Mouse (Mus musculus): ENCODE measurements around the gene Pard3b.

Gene Pard3b

DNA sequence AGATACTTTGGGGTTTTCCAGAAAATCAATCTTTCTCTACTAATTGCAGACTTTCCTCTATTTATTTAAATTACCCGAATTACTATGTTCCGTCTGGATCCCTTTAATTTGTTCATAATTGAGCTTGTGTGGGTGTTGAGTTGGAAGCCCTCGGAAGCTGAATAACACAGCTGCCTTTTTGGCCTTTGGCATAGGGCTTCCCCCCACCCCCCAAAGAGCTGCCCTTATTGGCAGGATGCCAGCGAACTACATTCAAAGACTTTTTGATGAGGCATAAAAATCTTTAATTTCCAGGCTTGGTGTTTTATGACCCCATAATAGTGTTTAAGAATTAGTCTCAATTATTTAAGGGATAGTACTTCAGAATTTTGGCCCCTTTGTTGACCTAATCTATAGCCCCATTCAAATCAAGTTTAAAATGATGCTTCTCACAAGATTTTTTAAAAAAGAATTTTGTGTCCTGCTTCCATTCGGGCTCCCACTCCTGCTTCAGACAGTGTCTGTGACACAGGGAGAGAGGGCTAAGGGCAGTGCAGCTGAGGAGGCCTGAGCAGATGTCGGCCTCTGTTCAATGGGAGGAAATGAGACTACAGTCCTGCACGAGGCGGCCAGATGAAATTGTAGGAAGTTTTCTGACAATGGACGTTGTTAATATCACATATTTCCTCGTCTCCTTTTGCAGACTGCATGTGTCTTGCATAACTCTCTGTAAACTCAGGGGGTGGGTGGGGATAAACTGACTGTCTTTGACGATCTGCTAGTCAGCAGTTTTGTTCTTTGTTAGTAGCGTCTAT, 605.8 kb downstream of the Pard3b start:
- ATAC-seq (ENCODE audit: low TSS enrichment), result no peak

- ATAC-seq (ENCODE audit: low TSS enrichment), result no peak
Measured at GRCm38 (mm10) chr1:62252432-62252831, 613.8 kb downstream of the Pard3b start.

- no peak for ATAC-seq (ENCODE audit: low TSS enrichment)
Measured at GRCm38 (mm10) chr1:62254316-62254715, 615.7 kb downstream of the Pard3b start.

DNA sequence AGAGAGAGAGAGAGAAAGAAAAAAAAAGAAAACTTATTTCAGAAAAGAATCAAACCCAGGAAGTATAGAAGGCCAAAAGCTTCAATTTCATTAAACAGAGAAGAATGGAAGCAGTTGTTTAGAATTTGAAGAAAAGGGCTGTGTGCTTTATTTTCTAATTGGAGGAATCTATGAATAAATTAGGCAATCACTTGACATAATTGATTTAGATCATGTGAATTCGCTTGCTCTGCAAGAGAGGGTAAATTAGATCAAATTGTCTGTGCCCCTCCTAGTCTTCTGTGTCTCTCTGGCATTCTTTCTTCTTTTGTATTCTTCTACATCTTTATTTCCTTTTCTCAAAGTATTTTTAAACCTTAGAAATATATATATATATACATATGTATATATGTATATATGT, 616.3 kb downstream of the Pard3b start:
- ATAC-seq (ENCODE audit: low TSS enrichment), result no peak

- no peak for ATAC-seq (ENCODE audit: low TSS enrichment)
Measured at GRCm38 (mm10) chr1:62276466-62276865, 637.8 kb downstream of the Pard3b start.

DNA sequence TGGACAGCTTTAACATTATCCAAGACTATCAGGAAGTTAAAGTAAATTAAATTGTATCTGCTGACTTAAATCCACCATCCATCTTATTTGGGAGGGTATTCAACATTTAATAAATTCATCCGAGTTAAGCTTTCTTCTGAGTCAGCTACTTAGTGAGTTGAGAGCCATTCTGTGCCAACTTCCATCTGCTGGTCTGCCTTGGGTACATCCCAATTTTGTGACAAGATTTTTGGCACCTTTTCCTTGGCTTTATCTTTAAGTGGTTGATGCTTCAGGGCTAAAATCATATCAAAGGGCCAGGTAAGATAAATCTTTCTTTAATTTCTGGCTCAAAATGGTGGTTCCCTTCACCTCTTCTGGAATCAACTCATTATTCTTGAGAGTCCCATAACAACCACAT, 640.0 kb downstream of the Pard3b start:
- no peak for ATAC-seq (ENCODE audit: low TSS enrichment)

DNA sequence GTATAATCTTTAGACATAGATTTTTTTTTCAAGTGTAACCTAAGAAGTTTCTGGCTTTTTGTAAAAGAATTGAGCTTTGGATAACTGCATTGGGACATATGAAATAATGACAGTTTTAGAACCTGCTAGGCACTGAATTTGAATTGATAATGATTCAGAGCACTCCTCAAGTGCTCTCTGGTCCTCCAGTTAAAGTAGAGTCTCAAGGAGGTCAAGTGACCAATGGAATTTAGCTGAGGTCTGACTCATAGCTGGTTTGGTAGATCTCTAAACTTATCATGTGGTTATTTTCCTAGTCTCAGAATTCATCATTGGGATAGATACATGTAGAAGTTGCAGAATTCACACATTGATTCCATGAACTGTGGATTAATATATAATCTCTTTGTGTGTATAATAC, 642.0 kb downstream of the Pard3b start:
- no peak for ATAC-seq (ENCODE audit: low TSS enrichment)

DNA sequence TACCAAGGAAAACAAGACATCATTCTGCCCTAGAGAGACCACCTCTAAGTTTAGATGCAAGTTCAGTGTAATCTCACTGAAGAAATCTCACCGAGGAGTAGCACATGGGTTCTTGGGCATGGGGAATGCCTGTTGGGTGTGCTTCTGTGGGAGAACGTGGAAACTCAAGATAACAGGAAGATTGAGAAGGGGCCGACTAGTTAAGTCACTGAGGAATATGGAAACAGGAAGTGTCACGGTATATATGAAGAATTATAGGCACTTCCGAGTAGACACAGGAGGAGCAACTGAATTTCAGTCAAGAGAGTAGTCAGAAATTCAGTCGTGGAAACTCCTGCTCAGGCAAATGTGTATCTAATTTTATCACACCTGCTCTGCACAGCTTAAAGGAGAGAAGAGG, 644.2 kb downstream of the Pard3b start:
- no peak for ATAC-seq (ENCODE audit: low TSS enrichment)

DNA sequence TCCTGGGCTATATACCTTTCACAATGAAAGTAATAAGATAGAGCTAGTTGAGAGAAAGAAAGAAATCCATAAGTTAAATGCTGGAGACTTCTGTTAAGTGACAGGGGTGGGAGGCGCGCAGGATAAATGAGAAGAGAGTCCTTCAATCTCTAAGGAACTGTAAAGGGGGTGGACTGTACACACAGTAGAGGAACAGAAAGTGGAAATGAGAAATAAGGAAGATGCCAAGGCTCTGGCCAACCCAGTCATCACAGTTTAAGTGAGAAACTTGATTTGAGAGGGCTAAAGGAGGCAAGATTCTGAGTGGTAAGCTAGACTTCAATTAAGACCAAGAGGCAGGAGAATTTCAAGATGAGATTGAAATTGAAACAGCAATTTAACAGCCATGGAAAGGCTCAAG, 645.0 kb downstream of the Pard3b start:
- no peak for ATAC-seq (ENCODE audit: low TSS enrichment)

DNA sequence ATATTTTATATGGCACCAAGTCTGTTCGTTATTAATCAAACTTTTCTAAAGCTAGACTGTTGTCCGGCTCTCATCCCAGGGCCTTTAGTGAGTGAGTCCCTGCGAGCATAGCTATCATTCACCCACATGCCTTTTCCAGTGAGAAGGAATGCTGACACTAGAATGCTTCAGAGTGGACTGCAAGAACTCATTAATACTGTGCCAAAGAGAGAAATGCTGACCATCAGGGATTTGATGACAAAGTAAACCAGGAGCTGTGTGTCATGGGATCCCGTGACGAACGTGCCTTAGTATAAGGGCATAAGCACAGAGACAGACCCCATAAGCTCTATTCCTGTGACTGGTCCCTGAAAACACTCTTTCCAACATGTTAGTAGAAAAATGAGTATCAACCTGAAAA, 670.8 kb downstream of the Pard3b start:
- ATAC-seq (ENCODE audit: low TSS enrichment), result no peak

- no peak for ATAC-seq (ENCODE audit: low TSS enrichment)
Measured at GRCm38 (mm10) chr1:62325237-62325636, 686.6 kb downstream of the Pard3b start.

GRCm38 (mm10) chr1:62327743-62328142, 689.1 kb downstream of the Pard3b start:
- no peak for ATAC-seq (ENCODE audit: low TSS enrichment)

DNA sequence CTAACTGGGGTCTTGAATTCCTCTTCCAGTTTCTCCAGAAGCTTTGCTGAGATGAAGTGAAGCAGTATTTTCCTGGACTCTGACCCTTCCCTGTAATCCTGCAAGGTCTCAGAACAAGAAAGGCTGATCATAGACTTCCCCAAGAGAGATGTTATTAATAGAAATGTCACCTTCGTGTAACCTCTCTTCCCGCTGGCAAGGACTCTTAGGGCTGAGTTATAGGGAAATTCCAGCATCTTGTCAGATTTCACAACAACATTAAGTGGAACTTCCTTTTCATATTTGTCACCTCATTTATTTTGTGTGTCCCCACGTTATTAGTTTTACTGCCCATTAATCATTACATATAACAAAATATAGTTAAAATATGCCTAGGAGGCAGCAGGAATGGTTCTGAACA, 690.2 kb downstream of the Pard3b start:
- no peak for ATAC-seq (ENCODE audit: low TSS enrichment)

DNA sequence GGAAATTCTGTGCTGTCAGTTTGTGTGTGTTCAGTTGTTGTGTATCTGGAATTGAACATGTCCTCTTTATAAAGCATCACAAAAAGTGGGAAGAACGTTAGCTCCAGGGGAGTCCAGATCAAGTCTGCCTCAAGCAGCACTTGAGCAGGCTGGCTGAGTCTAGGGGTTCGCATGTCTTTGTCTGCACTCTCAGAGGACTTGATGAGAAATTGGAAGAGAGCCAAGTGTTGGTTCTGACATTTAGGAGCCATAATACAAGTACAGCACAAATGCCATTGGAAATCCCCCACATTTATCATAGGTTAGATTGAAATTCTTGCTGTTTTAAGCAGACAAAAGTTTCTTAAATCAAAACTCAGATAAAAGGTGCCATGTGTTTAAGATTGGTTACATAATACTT, 694.4 kb downstream of the Pard3b start:
- ATAC-seq (ENCODE audit: low TSS enrichment), result no peak

- no peak for ATAC-seq (ENCODE audit: low TSS enrichment)
Measured at GRCm38 (mm10) chr1:62334196-62334595, 695.6 kb downstream of the Pard3b start.

DNA sequence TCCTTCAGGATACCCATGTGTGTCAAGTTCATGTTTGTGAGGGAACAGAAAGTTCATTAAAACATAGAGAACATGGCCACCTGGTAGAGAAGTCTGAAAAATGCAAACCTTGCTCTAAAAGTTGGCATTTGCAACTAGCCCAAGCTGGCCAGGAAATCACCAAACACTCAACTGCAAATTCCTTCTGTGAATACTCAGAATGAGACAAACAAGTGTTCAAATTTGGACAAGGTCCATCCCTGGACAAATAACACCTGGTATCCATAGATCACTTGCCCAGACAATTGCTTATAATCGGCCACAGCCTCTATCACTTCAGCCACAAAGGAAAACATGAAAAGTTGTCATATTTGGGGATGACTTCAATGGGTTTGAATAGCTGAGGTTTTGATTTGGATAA, 701.6 kb downstream of the Pard3b start:
- ATAC-seq (ENCODE audit: low TSS enrichment), result no peak

DNA sequence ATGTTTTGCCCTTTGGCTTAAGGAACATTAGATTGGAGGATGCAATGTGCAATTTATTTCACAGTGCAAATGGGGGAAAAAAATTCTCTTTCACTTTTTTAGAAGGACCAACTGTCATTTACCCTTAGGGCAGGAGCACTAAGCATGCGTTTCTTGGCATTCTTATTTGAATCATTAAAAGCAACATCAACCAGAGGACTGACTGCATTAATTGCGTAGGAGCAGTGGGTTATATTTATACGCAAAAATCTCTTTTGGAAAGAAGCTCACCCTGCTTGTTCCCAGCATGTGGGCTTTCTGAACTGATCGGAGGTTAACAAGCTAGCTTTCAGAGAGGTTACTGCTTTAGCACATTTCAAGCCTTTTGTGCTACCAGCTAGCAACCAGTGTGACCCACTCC, 705.7 kb downstream of the Pard3b start:
- ATAC-seq (ENCODE audit: low TSS enrichment), result no peak

GRCm38 (mm10) chr1:62348371-62348770, 709.7 kb downstream of the Pard3b start:
- ATAC-seq (ENCODE audit: low TSS enrichment), result no peak

DNA sequence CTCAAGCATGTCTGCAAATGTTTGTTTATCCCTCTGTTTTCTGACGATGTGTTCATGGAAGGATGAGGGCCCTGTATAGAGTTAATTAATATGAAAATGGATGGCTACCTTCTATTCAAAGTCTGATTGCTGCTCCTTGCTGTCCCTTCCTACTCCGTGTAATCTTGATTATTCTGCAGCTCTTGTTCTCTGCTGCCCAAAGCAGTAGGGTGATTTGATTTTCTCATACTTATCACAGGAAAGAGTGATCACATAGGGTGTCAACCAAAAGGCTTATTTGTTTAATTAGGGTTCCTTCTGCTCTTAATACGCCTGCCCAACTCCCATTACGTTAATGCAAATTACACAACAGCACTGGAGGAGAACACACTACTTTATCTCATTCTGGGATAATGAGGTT, 716.9 kb downstream of the Pard3b start:
- ATAC-seq (ENCODE audit: low TSS enrichment), result no peak

GRCm38 (mm10) chr1:62374427-62375050, 735.9 kb downstream of the Pard3b start:
- ATAC-seq (ENCODE audit: low TSS enrichment), result no peak

GRCm38 (mm10) chr1:62378335-62378734, 739.7 kb downstream of the Pard3b start:
- ATAC-seq (ENCODE audit: low TSS enrichment), result no peak

DNA sequence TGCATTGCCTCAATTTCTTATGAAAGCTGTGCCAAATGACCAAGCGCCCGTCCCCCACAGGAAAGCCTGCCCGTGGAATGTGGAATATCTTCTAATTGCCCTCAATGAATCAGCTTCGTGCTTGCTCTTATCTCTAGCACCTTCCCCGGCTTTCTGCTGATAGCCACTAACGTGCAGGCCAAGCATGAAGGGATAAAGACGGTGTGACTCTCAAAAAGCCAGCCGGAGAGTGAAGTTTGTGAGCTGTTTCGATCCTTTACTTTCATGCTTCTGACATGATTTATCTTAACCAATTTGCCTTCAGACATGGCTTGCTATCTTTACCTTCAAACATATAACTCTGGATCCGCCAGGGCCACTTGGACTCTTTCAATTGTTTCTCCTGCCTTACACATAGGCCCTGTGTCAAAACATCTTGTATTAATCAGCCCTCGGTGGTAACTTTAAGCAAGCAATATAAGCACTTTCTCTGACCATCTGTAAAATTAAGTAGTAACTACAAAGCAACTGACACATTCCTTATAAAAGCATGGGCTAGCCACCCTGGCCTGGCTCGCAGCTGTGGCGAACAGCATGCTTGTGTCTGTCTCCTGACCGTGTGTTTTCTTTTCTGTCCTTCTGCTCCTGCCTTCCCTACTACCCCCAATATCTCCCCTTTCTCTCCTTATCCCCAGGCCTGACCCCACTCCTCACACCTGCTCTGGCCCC, 744.3 kb downstream of the Pard3b start:
- ATAC-seq (ENCODE audit: low TSS enrichment), result no peak

GRCm38 (mm10) chr1:62384241-62384640, 745.6 kb downstream of the Pard3b start:
- no peak for ATAC-seq (ENCODE audit: low TSS enrichment)
